Mouse (Mus musculus) 3T3-L1 (cell line): ENCODE measurements around the gene Ppp4c.

ENCODE experiments used
- DNase-seq: peaks from one replicate; pipeline ENCODE4 v3.0.0-alpha.2; 2015; ENCODE audit warnings: low read depth, low spot score

The Ppp4c gene

DNA sequence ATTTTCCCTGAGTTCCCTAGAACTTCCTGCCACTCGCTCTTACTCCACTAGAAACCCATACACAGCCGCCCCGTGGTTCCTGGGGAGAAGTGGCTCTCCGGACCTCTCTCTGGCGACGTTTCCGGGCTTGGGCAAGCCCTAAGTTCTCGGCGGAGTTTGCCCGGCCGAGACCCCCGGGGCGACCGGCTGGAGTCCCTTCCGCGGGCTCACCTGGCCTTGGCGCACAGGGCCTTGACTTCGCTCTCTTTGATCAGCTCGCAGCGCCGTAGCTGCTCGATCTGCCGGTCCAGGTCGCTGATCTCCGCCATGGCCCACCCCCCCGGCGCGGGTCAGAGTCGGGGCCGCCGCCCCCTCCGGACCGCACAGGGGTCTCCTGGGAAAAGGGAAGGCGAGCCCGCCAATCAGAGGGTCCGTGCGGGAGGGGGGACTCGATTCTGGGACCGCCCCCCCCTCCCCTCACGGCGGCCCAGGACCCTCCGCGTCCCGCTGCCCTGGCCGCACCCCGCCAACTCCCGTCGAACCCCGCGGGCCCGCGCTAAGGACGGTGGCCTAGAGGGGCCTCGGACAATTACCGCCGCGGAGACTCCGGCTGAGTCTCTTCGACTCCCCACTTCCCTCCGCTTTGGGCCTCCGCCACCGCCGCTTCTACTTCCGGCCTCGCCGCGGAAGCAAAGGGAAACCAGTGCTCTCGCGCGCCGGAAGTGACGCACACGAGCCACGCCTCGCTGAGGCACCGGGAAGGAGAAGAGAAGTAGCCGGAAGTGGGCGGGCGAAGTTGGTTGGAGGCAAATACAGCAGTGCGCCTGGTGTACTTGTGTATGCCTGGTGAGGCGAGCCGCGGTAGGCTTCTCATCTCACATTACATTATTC lies at the start of gene Ppp4c:
Ppp4c (minus strand) TSS at position 646 of the 870 bp plus-strand sequence.
- DNase-seq, result peak; percentile 96

GRCm38 (mm10) chr7:126833294-126833693 lies 41.0 kb upstream of the Ppp4c start:
- DNase-seq, result no peak

GRCm38 (mm10) chr7:126832036-126832598 lies 39.8 kb upstream of the Ppp4c start:
- DNase-seq, result peak; percentile 72

GRCm38 (mm10) chr7:126831539-126831938 lies 39.2 kb upstream of the Ppp4c start, which contains the start of gene 4930451I11Rik:
Gene 4930451I11Rik, minus strand, starts transcription at chr7:126831639.
- DNase-seq, result no peak

GRCm38 (mm10) chr7:126825952-126826351 lies 33.7 kb upstream of the Ppp4c start:
- no peak for DNase-seq

DNA sequence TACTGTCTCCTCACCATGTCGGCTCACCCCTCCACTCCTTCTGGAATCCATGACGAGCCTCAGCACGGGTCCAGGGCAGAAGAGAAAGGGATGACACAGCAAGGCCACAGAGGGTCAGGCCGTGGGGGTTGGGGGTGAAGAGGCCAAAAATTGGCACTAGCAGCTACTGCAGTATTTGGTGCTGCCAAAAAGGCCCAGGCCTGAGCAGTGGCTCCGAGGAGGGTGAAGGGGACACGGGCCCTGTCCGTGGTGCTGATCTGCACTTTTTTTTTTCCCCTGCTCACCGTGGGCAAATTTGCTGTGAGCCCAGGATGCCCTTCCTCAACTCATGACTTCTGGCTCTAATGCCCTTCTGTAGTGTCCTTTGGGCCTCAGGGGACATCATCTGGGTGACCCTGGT lies 33.1 kb upstream of the Ppp4c start:
- no peak for DNase-seq

GRCm38 (mm10) chr7:126823940-126824339 lies 31.6 kb upstream of the Ppp4c start:
- no peak for DNase-seq

- DNase-seq, result no peak
Observed at GRCm38 (mm10) chr7:126823202-126823711, 31.0 kb upstream of the Ppp4c start.

- DNase-seq, result no peak
Observed at GRCm38 (mm10) chr7:126822741-126823140, 30.4 kb upstream of the Ppp4c start.

DNA sequence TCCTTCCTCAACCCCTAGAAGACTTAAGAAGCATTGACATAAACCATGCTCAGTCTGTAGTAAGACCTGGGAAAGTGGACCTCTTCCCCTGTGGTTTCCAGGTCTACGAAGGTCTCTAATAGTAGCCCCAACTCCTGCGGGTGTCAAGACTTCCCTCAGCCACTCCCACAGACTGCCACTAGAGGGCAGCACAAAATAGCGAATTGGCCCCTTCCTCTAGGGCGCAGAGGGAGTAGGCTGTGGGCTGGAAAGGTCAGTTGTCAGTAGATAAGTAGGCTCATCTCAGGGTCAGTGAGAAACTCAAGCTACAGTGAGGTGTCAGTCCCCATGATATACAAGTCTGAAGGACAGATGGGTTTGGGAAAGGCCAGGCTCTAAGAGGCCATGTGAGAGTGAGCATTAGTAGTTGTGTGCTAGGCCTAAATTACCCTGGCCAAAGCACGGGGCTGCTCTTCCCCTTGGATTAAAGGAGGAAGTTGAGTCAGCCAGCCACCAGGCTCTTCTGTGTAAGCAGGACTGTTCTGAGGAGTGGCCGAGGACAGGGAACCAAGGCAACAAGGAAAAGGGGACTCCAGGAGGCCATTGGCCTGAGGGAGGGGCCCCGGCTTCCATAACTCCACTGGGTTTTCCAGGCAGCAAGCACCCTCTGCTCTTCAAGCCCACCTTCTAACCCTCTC lies 29.7 kb upstream of the Ppp4c start:
- peak; percentile 75 for DNase-seq

DNA sequence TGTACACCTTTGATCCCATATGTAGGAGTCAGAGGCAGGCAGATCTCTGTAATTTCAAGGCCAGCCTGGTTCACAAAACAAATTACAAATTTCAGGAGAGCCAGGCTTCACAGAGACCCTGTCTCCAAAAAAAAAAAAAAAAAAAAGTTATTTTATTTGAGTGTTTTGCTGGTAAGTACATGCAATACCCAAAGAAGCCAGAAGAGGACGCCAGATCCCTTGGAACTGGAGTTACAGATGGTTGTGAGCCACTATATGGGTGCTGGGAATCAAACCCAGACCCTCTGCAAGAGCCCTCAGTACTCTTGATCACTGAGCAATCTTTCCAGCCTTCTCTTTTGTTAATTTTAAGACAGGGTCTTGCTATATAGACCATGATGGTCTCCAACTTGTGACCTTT lies 26.5 kb upstream of the Ppp4c start:
- no peak for DNase-seq

DNA sequence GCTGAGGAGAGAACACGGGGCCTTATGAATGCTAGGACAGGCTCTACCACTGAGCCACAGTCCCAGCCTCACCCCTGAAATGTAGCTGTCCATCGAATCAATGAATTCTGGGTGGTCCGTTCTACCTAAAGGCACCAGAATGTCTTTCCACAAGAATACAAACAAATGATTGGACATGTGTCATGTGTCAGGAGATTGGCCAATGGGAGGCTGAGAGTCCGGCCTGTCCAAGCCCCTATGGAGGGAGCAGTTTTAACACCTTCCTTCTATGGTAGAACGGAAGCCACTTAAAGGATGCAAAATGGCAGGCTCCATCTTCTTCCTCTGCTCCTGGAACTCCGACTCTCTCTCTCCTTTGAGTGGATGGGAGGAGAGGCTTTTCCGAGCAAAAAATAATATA lies 25.3 kb upstream of the Ppp4c start:
- no peak for DNase-seq

- no peak for DNase-seq
Observed at GRCm38 (mm10) chr7:126816494-126816893, 24.2 kb upstream of the Ppp4c start.

- peak; percentile 34 for DNase-seq
Observed at GRCm38 (mm10) chr7:126815726-126816222, 23.5 kb upstream of the Ppp4c start.

GRCm38 (mm10) chr7:126809723-126810369 lies 17.6 kb upstream of the Ppp4c start:
- DNase-seq, result no peak

DNA sequence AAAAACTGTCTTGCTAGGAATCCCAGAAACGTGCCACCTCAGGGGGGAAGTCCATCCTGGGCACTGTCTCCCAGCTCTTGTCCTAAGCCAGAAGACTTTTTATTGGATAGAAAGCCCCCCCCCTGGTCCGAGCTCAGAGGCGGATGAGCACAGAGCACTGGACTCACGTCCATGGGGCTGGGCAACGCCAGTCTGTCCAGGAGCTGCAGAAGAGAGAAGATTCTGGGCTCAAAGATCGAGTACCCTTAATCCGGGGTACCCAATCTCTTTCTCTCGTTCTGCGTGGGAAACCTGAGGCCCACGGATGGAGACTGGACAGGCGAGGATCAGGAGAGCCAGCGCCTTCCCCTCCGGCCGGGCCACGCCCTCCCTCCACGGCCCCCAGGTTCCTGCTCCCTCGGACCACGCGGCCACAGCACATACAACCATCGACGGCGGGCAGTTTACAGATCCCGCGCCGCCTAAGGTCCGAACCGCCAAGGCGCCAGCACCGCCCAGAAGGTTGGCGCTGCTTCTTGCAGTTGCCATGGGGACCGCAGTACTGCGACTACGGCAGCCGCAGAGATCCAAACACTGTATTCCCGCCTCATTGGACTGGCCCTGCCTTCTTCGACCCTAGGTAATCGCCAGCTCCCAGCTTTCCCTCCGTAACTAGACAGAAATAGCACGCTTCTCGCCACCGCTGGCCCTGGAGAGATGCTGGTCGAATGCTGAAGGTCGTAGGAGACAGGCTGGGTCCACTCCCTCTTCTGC lies 16.6 kb upstream of the Ppp4c start:
- DNase-seq, result peak; percentile 77

- peak; percentile 75 for DNase-seq
Observed at GRCm38 (mm10) chr7:126807405-126807804, 15.1 kb upstream of the Ppp4c start.

GRCm38 (mm10) chr7:126806956-126807355 lies 14.7 kb upstream of the Ppp4c start:
- peak; percentile 68 for DNase-seq

DNA sequence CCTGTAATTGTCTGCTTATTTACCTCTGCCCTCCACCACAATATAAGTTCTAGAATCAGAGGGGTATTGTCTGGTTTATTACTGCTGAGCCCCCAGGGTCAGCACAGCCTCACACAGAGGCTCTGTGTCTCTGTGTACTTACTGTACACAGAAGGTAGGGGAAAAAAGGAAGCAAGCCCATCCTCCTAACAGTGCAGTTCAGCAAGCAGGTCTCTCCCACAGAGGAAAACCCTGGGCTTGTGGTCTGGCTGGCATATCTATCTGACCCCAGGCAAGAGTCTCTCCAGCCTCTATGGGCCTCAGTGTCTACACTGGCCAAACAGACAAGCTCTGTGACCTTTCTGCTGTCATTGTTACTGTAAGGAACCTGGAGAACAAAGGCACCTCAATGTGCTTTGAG lies 11.5 kb upstream of the Ppp4c start:
- DNase-seq, result no peak

GRCm38 (mm10) chr7:126803181-126803580 lies 10.9 kb upstream of the Ppp4c start:
- DNase-seq, result no peak
